Mouse (Mus musculus) forebrain, postnatal 0 days (tissue): ENCODE results near the gene Commd2. TPM values are rescaled to one million over a fixed set of nuclear protein-coding genes. Genes with fewer than 3 reads are reported as not detected.

Source experiments
- ATAC-seq: fragments of 200-750 bp; cut with Nextera tagmentation; 2 replicates; pipeline ENCODE4 v1.8.0; 2017; ENCODE audit warnings: mild to moderate bottlenecking, moderate library complexity
- DNase-seq: peaks from one replicate; pipeline ENCODE4 v3.0.0-alpha.2; 2015
- H3K27ac ChIP-seq: fragments of 300-500 bp; sonication (generic); 2 replicates; pipeline ENCODE4 v1.5.1; 2014; ENCODE audit warnings: low read depth, mild to moderate bottlenecking, antibody characterized with exemption, low read length, moderate library complexity, mixed read lengths
- H3K27me3 ChIP-seq: fragments of 300-500 bp; sonication (generic); 2 replicates; pipeline ENCODE4 v1.6.1; 2014; ENCODE audit warnings: mild to moderate bottlenecking, low read length, mixed read lengths; ENCODE audit not compliant: insufficient read depth
- H3K36me3 ChIP-seq: fragments of 300-500 bp; sonication (generic); 2 replicates; pipeline ENCODE4 v1.6.1; 2014; ENCODE audit warnings: mild to moderate bottlenecking, moderate library complexity; ENCODE audit not compliant: insufficient read depth
- H3K4me1 ChIP-seq: fragments of 300-500 bp; sonication (generic); 2 replicates; pipeline ENCODE4 v1.6.1; 2014; ENCODE audit warnings: antibody characterized with exemption; ENCODE audit not compliant: insufficient read depth
- H3K4me2 ChIP-seq: fragments of 300-500 bp; sonication (generic); 2 replicates; pipeline ENCODE4 v1.6.1; 2014; ENCODE audit warnings: low read depth, mild to moderate bottlenecking, moderate library complexity
- H3K4me3 ChIP-seq: fragments of 300-500 bp; sonication (generic); 2 replicates; pipeline ENCODE4 v1.5.1; 2014; ENCODE audit warnings: low read depth, low read length, mixed read lengths
- H3K9ac ChIP-seq: fragments of 300-500 bp; sonication (generic); 2 replicates; pipeline ENCODE4 v1.6.1; 2014; ENCODE audit warnings: mild to moderate bottlenecking
- H3K9me3 ChIP-seq: fragments of 300-500 bp; sonication (generic); 2 replicates; pipeline ENCODE4 v1.6.1; 2016; ENCODE audit warnings: low read length
- CTCF ChIP-seq: sonication (generic); IDR thresholded peaks from 2 replicates; pipeline ENCODE4 v1.5.1; 2016; ENCODE audit warnings: antibody characterized with exemption, control low read depth, low read depth
- microRNA-seq, 2 experiments: library from miRNA; unstranded; fragments of <30 nt; microRNA quantifications; one replicate each; pipeline ENCODE4; 2016
- polyA plus RNA-seq: library from polyadenylated mRNA; unstranded; fragments of >200 nt; fragmentation: Nextera tagmentation; extraction: Ambion mirVana; gene quantifications from 2 replicates; pipeline ENCODE4 v1.2.1, GENCODE M21; 2015
- total RNA-seq: library from RNA; depleted of rRNA; stranded (reverse); fragments of >200 nt; gene quantifications from 2 replicates; pipeline ENCODE4 v1.2.3, GENCODE M21; 2014; rRNA removed

The Commd2 gene
- total and polyA plus RNA-seq, 2 experiments from 2014 or later, result 34.6 to 89.7 TPM

DNA sequence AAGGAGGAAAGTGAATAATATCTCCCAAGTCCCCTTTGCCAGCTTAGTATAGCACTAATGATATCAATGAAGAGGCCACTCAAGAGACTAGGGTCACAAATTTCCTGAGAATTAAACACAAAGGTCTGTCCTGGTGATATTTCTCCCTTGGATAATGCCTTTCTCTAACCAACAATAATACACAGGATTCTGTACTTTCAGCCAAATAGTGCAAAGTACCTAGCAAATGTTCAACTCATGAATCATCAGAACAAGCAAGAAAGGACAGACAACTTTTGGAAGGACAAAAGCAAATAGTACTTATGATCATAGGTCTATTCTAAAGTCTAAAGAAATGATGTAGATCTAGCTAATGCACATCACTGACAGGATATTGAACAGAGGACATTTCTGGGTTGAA, 56.0 kb downstream of the Commd2 start:
- no peak overlapping the region for H3K4me2 ChIP-seq
- no peaks in the 10 kb centered on the region for H3K4me1 ChIP-seq
- no peak overlapping the region for H3K4me3 ChIP-seq
- H3K36me3 ChIP-seq, result no peaks in the 10 kb centered on the region
- DNase-seq, result no peak
- ATAC-seq, result no peak
- H3K9ac ChIP-seq, result no peak overlapping the region
- no peaks in the 10 kb centered on the region for H3K9me3 ChIP-seq
- TF ChIP-seq CTCF, result no peak
- H3K27me3 ChIP-seq, result no peaks in the 10 kb centered on the region
- H3K27ac ChIP-seq, result no peak overlapping the region

Small RNAs within 50 kb of the gene (microRNA-seq; reads per million reads assigned to microRNA genes)
- gene Mir6377, result 0 reads per million in 2 experiments

Other genes starting within 250 kb of the Commd2 start
- gene Tm4sf4, start 226.4 kb downstream of the Commd2 start, total RNA-seq, result 0.23 TPM in 1 of 2 replicates, not detected in the other
- gene Tm4sf4, start 226.4 kb downstream of the Commd2 start, polyA plus RNA-seq, result 0.09 TPM in 1 of 2 replicates, not detected in the other
- gene Wwtr1, start 75.8 kb downstream of the Commd2 start, total RNA-seq, result 27.4 and 39.1 TPM in 2 replicates
- 11.7 and 12.1 TPM in 2 replicates for gene Wwtr1, start 75.8 kb downstream of the Commd2 start, polyA plus RNA-seq
- gene Ankub1, start 41.1 kb upstream of the Commd2 start, total RNA-seq, result 0.15 and 0.33 TPM in 2 replicates
- 0.22 TPM in 1 of 2 replicates, not detected in the other for gene Ankub1, start 41.1 kb upstream of the Commd2 start, polyA plus RNA-seq
- gene Rnf13, start 84.3 kb upstream of the Commd2 start, total RNA-seq, result 46.0 and 50.4 TPM in 2 replicates
- gene Rnf13, start 84.3 kb upstream of the Commd2 start, polyA plus RNA-seq, result 88.4 and 88.8 TPM in 2 replicates
- gene Pfn2, start 196.4 kb upstream of the Commd2 start, total RNA-seq, result 446 and 453 TPM in 2 replicates
- 654 and 706 TPM in 2 replicates for gene Pfn2, start 196.4 kb upstream of the Commd2 start, polyA plus RNA-seq